Mouse (Mus musculus): ENCODE measurements around the gene Fgf7. TPM values are rescaled to one million over a fixed set of nuclear protein-coding genes. Genes with fewer than 3 reads are reported as not detected.

Fgf7 gene
- total RNA-seq (2021): 10 to 100 TPM; 18.0 to 20.8 TPM
- long read RNA-seq, experiment 1, transcript Fgf7-201 (4 exons, 2,672 nt): major isoform, 16 of 21 reads
- long read RNA-seq, experiment 1, partial matches to known transcripts: 0 of 21 reads
- long read RNA-seq, experiment 1, other reads (novel, unspliced or antisense): 2 of 21 reads
- long read RNA-seq, experiment 2, transcript Fgf7-201 (4 exons, 2,672 nt): major isoform, 11 of 12 reads
- long read RNA-seq, experiment 2, partial matches to known transcripts: 0 of 12 reads
- long read RNA-seq, experiment 2, other reads (novel, unspliced or antisense): 0 of 12 reads

DNA sequence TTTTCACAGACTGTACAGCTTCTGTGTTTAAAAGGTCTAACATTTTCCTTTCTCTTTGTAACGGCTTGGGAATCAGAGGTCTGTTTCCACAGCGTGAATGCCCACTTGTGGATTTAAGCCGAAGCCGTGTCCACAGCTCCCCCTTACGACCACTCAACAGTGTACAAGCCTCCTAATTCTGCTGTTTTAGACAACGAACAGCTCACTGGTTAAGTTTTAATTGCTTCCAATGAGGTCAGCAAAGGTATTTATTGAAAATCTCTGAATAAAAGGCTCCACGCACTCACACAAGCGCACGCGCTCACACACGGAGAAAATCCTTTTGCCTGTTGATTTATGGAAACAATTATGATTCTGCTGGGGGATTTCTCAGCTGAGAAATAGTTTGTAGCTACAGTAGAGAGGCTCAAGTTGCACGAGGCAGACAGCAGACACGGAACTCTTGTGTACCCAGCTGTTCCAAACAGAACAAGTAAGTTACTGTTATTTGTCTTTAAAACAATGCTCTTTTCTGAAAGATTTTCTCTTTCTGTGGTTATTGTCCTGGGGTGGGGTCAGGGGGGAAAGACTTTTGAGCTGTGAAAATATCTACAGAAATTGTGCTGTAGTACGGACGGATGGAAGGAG lies at the start of gene Fgf7:
Fgf7 (plus strand) TSS at position 280 of the 627 bp plus-strand sequence.
- DNase-seq (ENCODE audit: low spot score in 2 of 2): peak in 1 of 2 experiments; percentile 60

DNA sequence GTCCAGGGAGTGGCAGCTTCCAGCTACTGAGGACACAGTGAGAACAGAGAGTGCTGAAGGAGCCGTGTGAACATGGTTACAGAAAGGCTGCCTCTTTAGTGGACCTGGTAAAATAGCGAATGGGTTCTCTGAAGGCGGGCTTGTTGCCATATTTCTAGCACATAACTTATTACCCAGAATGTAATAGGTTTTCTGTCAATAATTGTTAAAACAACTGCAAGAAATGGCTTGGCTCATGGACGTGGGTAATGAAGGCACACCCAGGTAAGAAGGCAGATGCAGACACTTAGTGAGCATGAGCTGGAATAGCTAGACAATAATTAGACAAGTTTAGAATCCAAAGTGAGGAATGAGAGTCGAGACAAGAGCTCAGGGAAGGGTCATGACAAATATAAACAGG lies 32.2 kb upstream of the Fgf7 start:
- DNase-seq (ENCODE audit: low spot score in 2 of 2): no peak

GRCm38 (mm10) chr2:126006088-126006487 lies 28.4 kb upstream of the Fgf7 start:
- peak; percentile 20 to 50 for DNase-seq (ENCODE audit: low spot score in 2 of 2)

DNA sequence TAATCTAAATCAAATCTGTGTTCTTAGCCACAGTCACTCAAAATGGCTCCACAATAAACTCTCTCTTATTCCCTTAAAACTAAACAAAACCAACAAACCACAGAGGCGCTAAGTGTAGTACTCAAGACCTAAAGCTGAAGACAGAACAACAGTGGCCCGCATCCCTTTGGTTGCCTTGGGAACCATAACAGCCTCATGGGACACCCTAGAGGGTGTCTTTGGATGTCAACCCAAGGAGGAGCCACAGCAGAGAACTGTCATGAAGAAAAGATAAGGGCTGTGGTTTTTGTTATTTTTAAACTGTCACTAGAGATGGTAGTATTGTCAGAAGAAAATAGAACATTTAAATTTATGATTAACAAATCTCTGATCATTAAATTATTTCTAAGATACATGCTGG lies 27.7 kb upstream of the Fgf7 start:
- DNase-seq (ENCODE audit: low spot score in 2 of 2): no peak

GRCm38 (mm10) chr2:126014989-126015710 lies 19.3 kb upstream of the Fgf7 start:
- no peak for DNase-seq (ENCODE audit: low spot score in 2 of 2)

GRCm38 (mm10) chr2:126015763-126016473 lies 18.5 kb upstream of the Fgf7 start:
- DNase-seq (ENCODE audit: low spot score in 2 of 2): no peak

DNA sequence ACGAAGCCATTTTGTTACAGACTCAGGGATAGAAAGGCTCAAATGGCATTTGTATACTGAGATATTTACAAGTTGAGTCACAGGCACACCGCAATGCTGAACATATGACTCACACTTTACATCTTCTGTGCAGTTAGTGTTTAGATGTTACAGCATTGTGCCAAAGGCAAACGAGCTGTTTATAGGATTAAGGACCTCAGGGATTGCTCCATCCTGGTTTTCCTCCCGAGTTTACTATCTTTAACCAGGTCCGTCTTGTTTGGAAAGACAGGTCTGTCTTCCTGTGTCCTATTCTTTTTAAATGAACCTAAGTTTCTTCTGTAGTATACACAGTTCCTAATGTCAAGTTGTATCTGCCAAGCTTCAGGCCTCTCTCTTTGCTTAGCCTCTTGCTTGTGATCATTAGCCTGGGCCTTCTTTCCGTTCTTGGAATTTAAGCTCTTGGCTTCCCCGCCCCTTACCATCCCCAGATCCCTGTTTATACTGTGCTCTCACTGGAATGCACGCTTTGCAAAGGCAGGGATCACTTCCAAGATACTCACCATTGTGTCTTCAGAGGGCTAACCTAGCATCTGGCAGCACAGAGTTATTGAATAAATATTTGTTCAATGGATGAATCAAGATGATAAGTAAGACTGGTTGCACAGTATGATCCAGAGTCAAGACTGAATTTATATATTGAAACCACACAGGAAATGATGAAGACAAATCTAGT lies 3.1 kb upstream of the Fgf7 start:
- no peak for DNase-seq (ENCODE audit: low spot score in 2 of 2)

DNA sequence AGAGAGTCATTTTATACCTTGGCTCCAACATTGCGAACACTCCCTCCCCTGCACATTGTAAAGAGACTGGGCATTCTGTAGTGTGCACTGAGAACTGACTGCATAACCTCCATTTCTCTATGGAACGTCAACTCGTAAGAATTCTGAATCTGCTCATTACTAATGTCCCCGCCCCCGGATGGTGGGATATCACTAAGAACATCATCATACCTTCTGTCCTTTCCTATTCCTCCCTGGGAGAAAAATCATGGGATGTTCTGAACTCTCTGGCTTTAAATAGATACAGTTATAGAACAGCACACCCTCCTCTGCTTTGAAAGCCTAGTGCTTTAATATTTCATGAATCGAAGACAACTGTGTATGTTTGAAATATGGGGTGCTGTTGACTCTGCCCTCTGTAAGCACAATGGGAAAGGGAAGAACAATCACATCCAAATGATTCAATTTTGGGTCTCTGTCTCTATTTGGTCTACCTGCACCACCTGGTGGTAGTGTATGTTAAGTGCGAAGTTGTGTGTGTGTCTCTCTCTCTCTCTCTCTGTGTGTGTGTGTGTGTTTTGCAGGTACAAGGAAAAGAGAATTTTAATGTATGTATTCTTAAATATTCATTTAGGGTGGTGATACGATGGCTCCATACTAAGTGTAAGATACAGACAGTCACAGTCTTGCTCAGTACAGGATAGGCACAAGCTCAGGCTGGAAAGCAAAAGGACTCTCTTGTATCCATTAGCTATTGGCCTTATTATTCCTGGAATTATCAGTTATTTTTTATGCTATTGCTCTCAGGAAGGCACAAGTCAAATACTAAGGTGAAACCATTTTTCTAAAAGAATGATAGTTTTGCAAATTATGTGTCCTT lies 1.1 kb upstream of the Fgf7 start:
- DNase-seq (ENCODE audit: low spot score in 2 of 2): no peak

DNA sequence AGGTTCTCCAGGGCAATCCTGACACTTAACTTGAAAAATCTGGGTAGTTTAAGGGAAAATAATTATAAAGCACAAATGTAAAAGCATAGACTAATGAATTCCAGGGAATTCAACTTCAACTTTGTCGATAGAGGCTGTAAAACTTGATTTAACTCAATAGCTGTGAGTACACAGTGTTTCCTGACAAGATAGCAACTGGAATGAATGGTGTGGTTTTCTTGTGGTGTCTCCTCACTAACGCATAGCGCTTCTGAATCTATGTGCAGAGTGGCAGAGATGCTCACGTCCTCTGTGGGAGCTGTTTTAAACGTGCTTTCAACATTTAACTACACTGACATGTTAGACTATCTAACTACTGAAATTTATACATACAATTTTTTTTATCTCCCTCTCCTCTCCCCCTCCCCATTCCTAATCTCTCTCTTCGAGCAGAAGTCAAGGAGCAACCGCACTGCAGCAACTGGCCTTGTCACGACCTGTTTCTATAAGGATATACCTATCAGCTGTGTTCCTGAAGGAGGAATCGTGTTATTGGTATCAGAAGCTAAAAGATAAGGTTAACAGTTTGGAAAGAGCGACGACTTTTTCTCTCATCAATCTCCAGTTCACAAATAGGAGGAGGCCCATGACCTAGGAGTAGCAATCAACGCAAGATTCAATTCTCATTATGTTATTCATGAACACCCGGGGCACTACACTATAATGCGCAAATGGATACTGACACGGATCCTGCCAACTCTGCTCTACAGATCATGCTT lies 734 bp downstream of the Fgf7 start:
- DNase-seq (ENCODE audit: low spot score in 2 of 2): no peak

DNA sequence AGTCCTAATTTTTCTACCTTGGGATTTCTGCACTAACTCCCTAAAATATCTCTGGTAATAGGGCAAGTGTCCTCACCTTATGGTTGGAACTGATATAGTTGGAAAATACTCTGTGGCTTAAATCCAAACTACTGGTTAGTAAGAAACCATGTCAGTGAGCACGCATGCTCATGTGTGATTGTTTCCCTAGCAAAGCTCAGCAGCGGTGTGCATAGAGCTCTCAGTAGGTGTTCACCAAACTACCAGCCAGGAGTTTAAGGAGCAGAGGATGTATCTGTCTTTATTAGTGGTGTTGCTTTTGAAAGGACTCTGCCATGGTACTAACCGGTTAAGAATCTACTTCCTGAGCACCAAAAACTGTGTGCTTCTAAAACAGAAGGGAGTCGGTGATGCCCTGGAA lies 1.7 kb downstream of the Fgf7 start:
- no peak for DNase-seq (ENCODE audit: low spot score in 2 of 2)

DNA sequence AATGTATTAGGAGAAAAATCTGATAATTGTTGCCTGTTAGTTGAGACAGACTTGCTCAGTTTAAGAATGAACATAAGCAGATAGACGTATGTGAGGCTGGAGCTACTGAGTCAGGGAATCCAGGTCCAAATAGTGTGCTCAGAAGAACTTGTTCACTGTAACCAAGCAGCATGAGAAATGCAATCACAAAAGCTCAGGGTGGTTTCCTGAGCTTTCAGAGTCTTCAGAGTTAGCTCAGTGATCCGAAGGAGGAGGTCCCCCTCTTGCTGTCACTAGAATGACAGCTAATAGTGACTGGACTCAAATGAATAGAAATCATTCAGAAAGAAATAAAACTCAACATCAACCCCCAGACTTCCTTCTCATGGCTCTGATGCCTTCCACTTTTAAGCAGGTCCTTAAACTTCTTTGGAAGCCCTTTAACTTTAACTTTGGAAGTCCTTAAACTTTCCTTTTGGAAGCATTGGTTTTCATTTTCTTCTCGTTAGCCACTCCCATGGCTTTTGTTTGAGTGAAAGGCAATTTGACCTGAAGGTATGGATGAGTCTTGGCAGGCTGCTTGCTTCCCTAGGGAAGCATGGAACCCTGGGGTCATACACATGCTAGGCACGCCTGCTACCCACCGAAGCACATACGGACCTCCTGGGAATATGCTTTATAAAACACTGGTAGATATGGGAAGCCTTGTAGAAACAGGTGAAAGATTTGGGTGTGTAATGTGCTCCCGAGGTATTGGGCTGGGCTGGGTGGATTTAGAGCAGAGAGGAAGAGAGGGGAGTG lies 4.0 kb downstream of the Fgf7 start:
- DNase-seq (ENCODE audit: low spot score in 2 of 2): no peak

DNA sequence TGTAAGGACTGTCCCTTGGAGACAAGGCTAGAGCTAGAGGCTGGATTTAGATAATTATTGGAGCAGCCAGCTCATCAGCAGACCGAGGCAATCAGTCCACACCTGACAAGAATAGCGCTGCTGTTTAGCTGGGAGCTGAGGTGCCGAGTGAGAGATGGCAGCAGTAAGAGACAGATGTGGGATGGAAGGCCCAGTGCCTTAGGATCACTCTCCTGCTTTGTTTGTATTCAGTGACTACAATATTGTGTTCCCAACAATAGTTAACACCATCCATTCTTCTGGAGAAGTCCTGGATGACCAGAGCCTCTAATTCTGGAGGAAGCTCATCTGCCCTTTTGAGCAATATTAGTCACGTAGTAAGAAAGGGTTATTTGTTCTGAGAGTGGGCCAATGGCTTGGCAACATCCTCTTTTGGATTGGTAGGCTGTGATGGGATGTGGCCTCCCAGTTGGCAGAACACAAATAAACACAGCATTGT lies 5.0 kb downstream of the Fgf7 start:
- no peak for DNase-seq (ENCODE audit: low spot score in 2 of 2)

GRCm38 (mm10) chr2:126040651-126041050 lies 6.2 kb downstream of the Fgf7 start:
- DNase-seq (ENCODE audit: low spot score in 2 of 2): no peak

DNA sequence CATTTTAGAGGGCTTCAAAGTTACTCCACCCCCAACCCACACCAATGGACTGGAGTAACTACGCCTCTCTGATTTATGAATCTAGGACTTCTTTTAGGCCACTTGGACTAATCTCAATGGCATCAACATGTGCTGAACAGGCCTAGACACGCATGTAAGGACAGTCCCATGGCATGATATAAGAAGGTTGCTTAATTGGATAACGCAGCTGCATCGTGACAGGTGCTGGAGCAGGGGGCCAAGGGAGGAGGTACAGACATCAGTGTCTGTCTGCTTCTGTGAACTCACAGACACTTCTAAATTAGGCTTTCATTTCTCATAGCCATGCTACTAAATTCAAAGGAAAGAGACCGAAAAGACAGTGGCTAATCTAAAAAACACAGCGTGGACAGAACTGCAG lies 6.8 kb downstream of the Fgf7 start:
- DNase-seq (ENCODE audit: low spot score in 2 of 2): no peak

- DNase-seq (ENCODE audit: low spot score in 2 of 2): no peak
Measured at GRCm38 (mm10) chr2:126042674-126043073, 8.2 kb downstream of the Fgf7 start.

GRCm38 (mm10) chr2:126045621-126046020 lies 11.2 kb downstream of the Fgf7 start:
- DNase-seq (ENCODE audit: low spot score in 2 of 2): no peak

DNA sequence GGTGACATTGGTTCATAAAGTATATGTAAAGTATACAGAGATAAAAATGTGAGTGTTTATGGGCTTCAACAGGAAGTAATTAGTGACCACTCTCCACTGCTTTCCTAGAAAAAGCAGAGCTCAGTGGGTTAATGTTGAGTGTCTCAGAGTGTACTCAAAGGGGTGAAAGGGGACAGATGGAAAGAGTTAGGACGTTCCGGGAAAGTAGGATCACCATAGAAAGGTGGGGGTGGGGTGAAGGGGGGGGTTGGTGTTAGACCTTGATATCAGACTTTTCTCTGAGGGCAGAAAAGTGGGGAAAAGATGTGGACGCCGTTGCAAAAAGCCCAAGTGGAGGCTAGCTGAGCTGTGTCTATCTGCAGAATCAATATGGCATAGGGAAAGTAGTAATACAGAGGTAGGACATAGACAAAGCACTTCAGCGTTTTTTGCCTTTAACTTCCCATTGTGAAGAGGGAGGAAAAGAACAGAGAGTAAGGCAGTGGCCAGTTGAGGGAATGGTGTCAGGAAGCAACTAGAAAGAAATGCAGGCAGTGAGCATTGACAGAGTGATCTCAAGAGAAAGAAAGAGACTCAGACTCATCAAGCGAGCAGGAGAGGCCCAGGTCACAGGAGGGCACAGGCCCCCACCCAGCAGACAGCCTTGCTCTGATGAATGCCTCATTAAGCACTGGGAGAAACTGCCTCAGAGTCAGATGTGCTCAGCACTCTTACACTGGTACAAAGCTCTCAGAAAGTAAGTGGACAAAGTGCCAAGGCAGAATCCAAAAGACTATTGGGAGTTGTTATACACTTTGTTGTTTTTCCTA lies 18.5 kb downstream of the Fgf7 start:
- DNase-seq (ENCODE audit: low spot score in 2 of 2): no peak

DNA sequence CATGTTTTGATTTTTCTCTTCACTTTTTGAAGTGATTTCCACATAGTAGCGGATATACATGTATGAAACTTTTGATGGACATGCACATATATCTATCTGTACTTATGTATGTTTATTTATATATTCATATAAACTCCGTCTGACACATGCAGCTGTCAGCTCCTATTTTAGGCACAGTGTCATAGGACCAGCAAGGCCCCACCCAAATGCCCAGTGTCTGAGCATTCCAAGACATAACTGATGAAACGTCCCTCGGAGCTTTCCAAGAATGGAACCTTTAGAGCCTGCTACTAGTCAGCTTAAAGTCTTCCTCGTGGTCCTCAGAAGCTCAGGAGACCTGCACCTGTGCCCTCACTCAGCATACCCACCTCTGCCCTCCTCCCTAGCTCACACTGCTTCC lies 19.2 kb downstream of the Fgf7 start:
- no peak for DNase-seq (ENCODE audit: low spot score in 2 of 2)
